Mouse (Mus musculus) liver, adult 2 months (tissue): ENCODE results near the gene 1700088E04Rik. TPM values are rescaled to one million over a fixed set of nuclear protein-coding genes. Genes with fewer than 3 reads are reported as not detected.

ENCODE experiments used
- DNase-seq: peaks from one replicate; pipeline ENCODE4 v3.0.0-alpha.2; 2011; ENCODE audit warnings: low read depth, low spot score; ENCODE audit errors: extremely low read depth
- H3K27ac ChIP-seq: fragments of 200-500 bp; replicated peaks from 2 replicates; pipeline ENCODE4 v1.5.1; 2012; ENCODE audit warnings: low read depth, mild to moderate bottlenecking, control low read depth, inconsistent platforms, low read length; ENCODE audit not compliant: insufficient read depth
- H3K27me3 ChIP-seq: fragments of 200-500 bp; 2 replicates; pipeline ENCODE4 v1.6.1; 2012; ENCODE audit warnings: mild to moderate bottlenecking, moderate library complexity, low read length, inconsistent platforms; ENCODE audit not compliant: control insufficient read depth, insufficient read depth
- H3K36me3 ChIP-seq: fragments of 200-500 bp; 2 replicates; pipeline ENCODE4 v1.6.1; 2012; ENCODE audit warnings: low read length, inconsistent platforms; ENCODE audit not compliant: control insufficient read depth, insufficient read depth
- H3K4me1 ChIP-seq: fragments of 200-500 bp; 2 replicates; pipeline ENCODE4 v1.6.1; 2011; ENCODE audit warnings: low read length; ENCODE audit not compliant: control insufficient read depth, insufficient read depth
- H3K4me3 ChIP-seq: fragments of 200-500 bp; 2 replicates; pipeline ENCODE4 v1.5.1; 2011; ENCODE audit warnings: low read depth, mild to moderate bottlenecking, control low read depth, low read length, moderate library complexity; ENCODE audit not compliant: insufficient read depth
- H3K79me2 ChIP-seq: fragments of 200-500 bp; 2 replicates; pipeline ENCODE4 v1.6.1; 2012; ENCODE audit warnings: inconsistent platforms, mild to moderate bottlenecking, low read length, moderate library complexity; ENCODE audit not compliant: control insufficient read depth, insufficient read depth
- H3K9ac ChIP-seq: fragments of 200-500 bp; 2 replicates; pipeline ENCODE4 v1.6.1; 2012; ENCODE audit warnings: low read depth, mild to moderate bottlenecking, control low read depth, inconsistent platforms, low read length
- CTCF ChIP-seq: fragments of 200-500 bp; IDR thresholded peaks from 2 replicates; pipeline ENCODE4 v1.5.1; 2011; ENCODE audit warnings: low read depth, low read length, control low read depth
- POLR2A ChIP-seq: fragments of 200-500 bp; IDR thresholded peaks from 2 replicates; pipeline ENCODE4 v1.6.1; 2011; ENCODE audit warnings: low read length, control low read depth; ENCODE audit not compliant: insufficient read depth; ENCODE audit errors: extremely low read depth
- WGBS: fragments of 180-500 bp; shearing (Covaris S2); methylation state at CpG from one replicate; pipeline ENCODE4 v1.1.7; 2018; 5-methylcytosine and 5-hydroxymethylcytosine counted together
- polyA plus RNA-seq: library from polyadenylated mRNA; depleted of rRNA; stranded (reverse); fragments of >200 nt; gene quantifications from 2 replicates; pipeline ENCODE4 v1.2.3, GENCODE M21; 2012; rRNA removed
- total RNA-seq: library from RNA; depleted of rRNA; stranded (reverse); fragments of >200 nt; gene quantifications from 2 replicates; pipeline ENCODE4 v1.2.3, GENCODE M21; 2014; rRNA removed

1700088E04Rik gene
- total and polyA plus RNA-seq, 2 experiments, result 0.65 TPM

DNA sequence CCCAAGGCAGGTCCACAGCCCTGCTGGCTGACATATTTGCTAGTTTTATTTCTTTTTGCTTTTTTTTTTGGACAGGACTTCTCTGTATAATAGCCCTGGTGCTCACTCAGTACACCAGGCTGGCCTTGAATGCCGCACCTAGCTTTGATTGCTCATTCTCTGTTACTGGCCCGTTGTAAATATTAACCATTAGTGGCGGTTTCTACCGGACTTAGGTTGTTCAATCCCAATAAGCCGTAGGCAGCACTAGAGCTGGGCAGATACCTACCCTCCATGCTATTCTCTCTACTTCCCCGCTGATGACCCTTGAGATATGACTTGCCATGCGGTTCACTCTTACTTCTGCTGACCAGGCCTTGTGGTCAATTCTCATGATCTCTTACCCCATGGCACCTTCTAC lies 61.5 kb downstream of the 1700088E04Rik start:
- Histone ChIP-seq H3K36me3 (peaks cover 53% of the 10 kb centered on the region), H3K4me1 (peaks cover 2% of the 10 kb centered on the region; the same call in 1 of the 2 replicates), H3K27ac (no peak overlapping the region), H3K27me3 (no peaks in the 10 kb centered on the region), H3K79me2 (no peaks in the 10 kb centered on the region; the same call in 1 of the 2 replicates), H3K9ac (no peak overlapping the region), H3K4me3 (no peak overlapping the region)
- DNase-seq, result no peak
- WGBS, result 77% methylated on average over 7 of the region's 7 CpGs
- no peak for TF ChIP-seq CTCF
- no peak for TF ChIP-seq POLR2A

Other genes starting within 250 kb of the 1700088E04Rik start
- not detected in 2 replicates for gene Gm49510, start 241.6 kb downstream of the 1700088E04Rik start, total RNA-seq
- gene Gm49510, start 241.6 kb downstream of the 1700088E04Rik start, polyA plus RNA-seq, result not detected in 2 replicates
- gene Sh3bp1, start 241.5 kb downstream of the 1700088E04Rik start, total RNA-seq, result 0.37 and 2.3 TPM in 2 replicates
- 3.7 and 6.0 TPM in 2 replicates for gene Sh3bp1, start 241.5 kb downstream of the 1700088E04Rik start, polyA plus RNA-seq
- 0.27 and 0.37 TPM in 2 replicates for gene Pdxp, start 227.3 kb downstream of the 1700088E04Rik start, total RNA-seq
- 0.62 and 1.2 TPM in 2 replicates for gene Pdxp, start 227.3 kb downstream of the 1700088E04Rik start, polyA plus RNA-seq
- gene Lgals1, start 214.5 kb downstream of the 1700088E04Rik start, total RNA-seq, result 23.2 and 31.6 TPM in 2 replicates
- 25.2 and 26.9 TPM in 2 replicates for gene Lgals1, start 214.5 kb downstream of the 1700088E04Rik start, polyA plus RNA-seq
- 4.0 and 5.3 TPM in 2 replicates for gene Nol12, start 206.3 kb downstream of the 1700088E04Rik start, total RNA-seq
- gene Nol12, start 206.3 kb downstream of the 1700088E04Rik start, polyA plus RNA-seq, result 10.3 and 13.1 TPM in 2 replicates
- gene Triobp, start 193.5 kb downstream of the 1700088E04Rik start, total RNA-seq, result 11.9 and 14.3 TPM in 2 replicates
- gene Triobp, start 193.5 kb downstream of the 1700088E04Rik start, polyA plus RNA-seq, result 19.9 and 24.3 TPM in 2 replicates
- gene H1f0, start 112.8 kb downstream of the 1700088E04Rik start, total RNA-seq, result 64.2 and 82.1 TPM in 2 replicates
- gene H1f0, start 112.8 kb downstream of the 1700088E04Rik start, polyA plus RNA-seq, result 68.0 and 79.0 TPM in 2 replicates
- not detected in 2 replicates for gene Galr3, start 99.4 kb downstream of the 1700088E04Rik start, total RNA-seq
- gene Galr3, start 99.4 kb downstream of the 1700088E04Rik start, polyA plus RNA-seq, result 0.09 TPM in 1 of 2 replicates, not detected in the other
- gene Ankrd54, start 78.4 kb downstream of the 1700088E04Rik start, total RNA-seq, result 5.1 and 6.4 TPM in 2 replicates
- gene Ankrd54, start 78.4 kb downstream of the 1700088E04Rik start, polyA plus RNA-seq, result 22.5 and 27.1 TPM in 2 replicates
- 82.1 and 94.2 TPM in 2 replicates for gene Eif3l, start 66.1 kb downstream of the 1700088E04Rik start, total RNA-seq
- gene Eif3l, start 66.1 kb downstream of the 1700088E04Rik start, polyA plus RNA-seq, result 98.3 and 103 TPM in 2 replicates
- gene Micall1, start 32.4 kb downstream of the 1700088E04Rik start, total RNA-seq, result 3.0 and 3.3 TPM in 2 replicates
- 6.2 and 8.9 TPM in 2 replicates for gene Micall1, start 32.4 kb downstream of the 1700088E04Rik start, polyA plus RNA-seq
- gene Polr2f, start 244 bp downstream of the 1700088E04Rik start, total RNA-seq, result 29.2 and 36.0 TPM in 2 replicates
- 29.9 and 33.8 TPM in 2 replicates for gene Polr2f, start 244 bp downstream of the 1700088E04Rik start, polyA plus RNA-seq
- not detected in 2 replicates for gene Sox10, start 24.0 kb upstream of the 1700088E04Rik start, total RNA-seq
- 0.06 TPM in 1 of 2 replicates, not detected in the other for gene Sox10, start 24.0 kb upstream of the 1700088E04Rik start, polyA plus RNA-seq
- 12.4 and 12.8 TPM in 2 replicates for gene Pick1, start 87.9 kb upstream of the 1700088E04Rik start, total RNA-seq
- 15.4 and 18.5 TPM in 2 replicates for gene Pick1, start 87.9 kb upstream of the 1700088E04Rik start, polyA plus RNA-seq
- not detected in 2 replicates for gene Gm49486, start 88.1 kb upstream of the 1700088E04Rik start, total RNA-seq
- not detected in 2 replicates for gene Gm49486, start 88.1 kb upstream of the 1700088E04Rik start, polyA plus RNA-seq
- not detected in 2 replicates for gene Slc16a8, start 113.5 kb upstream of the 1700088E04Rik start, total RNA-seq
- not detected in 2 replicates for gene Slc16a8, start 113.5 kb upstream of the 1700088E04Rik start, polyA plus RNA-seq
- 0.20 TPM in 1 of 2 replicates, not detected in the other for gene Baiap2l2, start 144.3 kb upstream of the 1700088E04Rik start, total RNA-seq
- 0.31 and 0.51 TPM in 2 replicates for gene Baiap2l2, start 144.3 kb upstream of the 1700088E04Rik start, polyA plus RNA-seq
- gene Pla2g6, start 187.1 kb upstream of the 1700088E04Rik start, total RNA-seq, result 16.3 and 29.3 TPM in 2 replicates
- 24.5 and 25.1 TPM in 2 replicates for gene Pla2g6, start 187.1 kb upstream of the 1700088E04Rik start, polyA plus RNA-seq
- 8.5 and 10.8 TPM in 2 replicates for gene Maff, start 205.4 kb upstream of the 1700088E04Rik start, total RNA-seq
- gene Maff, start 205.4 kb upstream of the 1700088E04Rik start, polyA plus RNA-seq, result 0.75 and 0.89 TPM in 2 replicates